Mouse (Mus musculus): ENCODE measurements around the gene Nt5dc3. TPM values are rescaled to one million over a fixed set of nuclear protein-coding genes. Genes with fewer than 3 reads are reported as not detected.

Nt5dc3 gene
- 1 to 10 TPM in 2 of 3 experiments, under 1 TPM in 1; 0.68 to 1.9 (median 1.2) TPM for polyA plus RNA-seq (2017; shearing (Covaris generic))

- ATAC-seq = peak; percentile 80
Observed at GRCm38 (mm10) chr10:86778398-86779116, at the start of gene Nt5dc3. Gene Nt5dc3, plus strand, starts transcription at chr10:86779005.

GRCm38 (mm10) chr10:86730823-86731499 lies 47.8 kb upstream of the Nt5dc3 start:
- ATAC-seq = peak; percentile 38

GRCm38 (mm10) chr10:86731500-86731863 lies 47.3 kb upstream of the Nt5dc3 start:
- no peak for ATAC-seq

- ATAC-seq = no peak
Observed at GRCm38 (mm10) chr10:86735036-86735435, 43.8 kb upstream of the Nt5dc3 start.

GRCm38 (mm10) chr10:86742918-86743317 lies 35.9 kb upstream of the Nt5dc3 start:
- no peak for ATAC-seq

- no peak for ATAC-seq
Observed at GRCm38 (mm10) chr10:86744306-86744705, 34.5 kb upstream of the Nt5dc3 start.

GRCm38 (mm10) chr10:86755816-86756502 lies 22.8 kb upstream of the Nt5dc3 start:
- ATAC-seq = no peak

GRCm38 (mm10) chr10:86757724-86758123 lies 21.1 kb upstream of the Nt5dc3 start:
- no peak for ATAC-seq

GRCm38 (mm10) chr10:86758211-86758610 lies 20.6 kb upstream of the Nt5dc3 start:
- no peak for ATAC-seq

- no peak for ATAC-seq
Observed at GRCm38 (mm10) chr10:86761236-86761635, 17.6 kb upstream of the Nt5dc3 start.

GRCm38 (mm10) chr10:86761722-86762383 lies 17.0 kb upstream of the Nt5dc3 start:
- no peak for ATAC-seq

- no peak for ATAC-seq
Observed at GRCm38 (mm10) chr10:86762384-86762730, 16.4 kb upstream of the Nt5dc3 start.

GRCm38 (mm10) chr10:86763672-86764071 lies 15.1 kb upstream of the Nt5dc3 start, which contains the start of gene Gm49358:
Gene Gm49358, plus strand, starts transcription at chr10:86763972.
- ATAC-seq = no peak

GRCm38 (mm10) chr10:86765344-86765966 lies 13.3 kb upstream of the Nt5dc3 start:
- ATAC-seq = no peak

- no peak for ATAC-seq
Observed at GRCm38 (mm10) chr10:86769216-86769615, 9.6 kb upstream of the Nt5dc3 start.

GRCm38 (mm10) chr10:86769797-86770196 lies 9.0 kb upstream of the Nt5dc3 start:
- ATAC-seq = no peak

- no peak for ATAC-seq
Observed at GRCm38 (mm10) chr10:86771701-86772100, 7.1 kb upstream of the Nt5dc3 start.

- no peak for ATAC-seq
Observed at GRCm38 (mm10) chr10:86772231-86772631, 6.6 kb upstream of the Nt5dc3 start.

- ATAC-seq = no peak
Observed at GRCm38 (mm10) chr10:86773360-86773759, 5.4 kb upstream of the Nt5dc3 start.

GRCm38 (mm10) chr10:86776281-86776680 lies 2.5 kb upstream of the Nt5dc3 start:
- no peak for ATAC-seq

- no peak for ATAC-seq
Observed at GRCm38 (mm10) chr10:86777614-86778319, 1.0 kb upstream of the Nt5dc3 start.

All from inflammation-experienced regulatory T-cells, adult 6 months (primary cell).